Mouse (Mus musculus) limb, embryonic 14.5 days (tissue): ENCODE measurements at regions not wholly inside any gene's neighbourhood (a gene's known extent, or its start where the extent isn't known, plus 50 kb on each side); places are given as distances from the start of the nearest gene placed in this dataset.

Experiments used
- ATAC-seq: fragments of 200-750 bp; cut with Nextera tagmentation; 2 replicates; pipeline ENCODE4 v1.8.0; 2017; ENCODE audit warnings: low read depth, moderate number of reproducible peaks, moderate TSS enrichment; ENCODE audit not compliant: low FRiP score
- DNase-seq: peaks from one replicate; pipeline ENCODE4 v3.0.0-alpha.2; 2015; ENCODE audit warnings: low spot score
- H3K27ac ChIP-seq: fragments of 300-500 bp; sonication (generic); replicated peaks from 2 replicates; pipeline ENCODE4 v1.5.1; 2014; ENCODE audit warnings: low read depth, mild to moderate bottlenecking, low read length, moderate library complexity, mixed read lengths
- H3K27me3 ChIP-seq: fragments of 300-500 bp; sonication (generic); 2 replicates; pipeline ENCODE4 v1.6.1; 2014; ENCODE audit warnings: low read length, mixed read lengths; ENCODE audit not compliant: control insufficient read depth, insufficient read depth
- H3K36me3 ChIP-seq: fragments of 300-500 bp; sonication (generic); 2 replicates; pipeline ENCODE4 v1.6.1; 2014; ENCODE audit warnings: mild to moderate bottlenecking, low read length, moderate library complexity, mixed read lengths; ENCODE audit not compliant: control insufficient read depth, insufficient read depth
- H3K4me1 ChIP-seq: fragments of 300-500 bp; sonication (generic); 2 replicates; pipeline ENCODE4 v1.6.1; 2014; ENCODE audit warnings: antibody characterized with exemption, low read length, mixed read lengths; ENCODE audit not compliant: control insufficient read depth, insufficient read depth
- H3K4me2 ChIP-seq: fragments of 300-500 bp; sonication (generic); replicated peaks from 2 replicates; pipeline ENCODE4 v1.6.1; 2014; ENCODE audit warnings: low read depth, mild to moderate bottlenecking, low read length, moderate library complexity; ENCODE audit not compliant: severe bottlenecking
- H3K4me3 ChIP-seq: fragments of 300-500 bp; sonication (generic); replicated peaks from 2 replicates; pipeline ENCODE4 v1.5.1; 2014; ENCODE audit warnings: low read length
- H3K9ac ChIP-seq: fragments of 300-500 bp; sonication (generic); 2 replicates; pipeline ENCODE4 v1.6.1; 2014; ENCODE audit warnings: mild to moderate bottlenecking, low read depth, low read length, moderate library complexity; ENCODE audit not compliant: severe bottlenecking
- H3K9me3 ChIP-seq: fragments of 300-500 bp; sonication (generic); 2 replicates; pipeline ENCODE4 v1.6.1; 2016; ENCODE audit warnings: low read length; ENCODE audit not compliant: control insufficient read depth
- POLR2A ChIP-seq: fragments of 200-500 bp; IDR thresholded peaks from 2 replicates; pipeline ENCODE4 v1.8.0; 2012; ENCODE audit warnings: inconsistent platforms, mild to moderate bottlenecking, moderate library complexity, borderline replicate concordance; ENCODE audit not compliant: insufficient read depth, insufficient read length; ENCODE audit errors: extremely low read depth
- WGBS: fragments of 180-500 bp; shearing (Covaris S2); extraction: QIAGEN DNeasy Blood & Tissue Kit; methylation state at CpG from one replicate; pipeline ENCODE4 v1.1.7; 2014; 5-methylcytosine and 5-hydroxymethylcytosine counted together

- no peaks in the 10 kb centered on the region for H3K36me3 ChIP-seq
- WGBS: 40% methylated on average over 4 of the region's 4 CpGs
- H3K9ac ChIP-seq: no peak overlapping the region
- H3K27ac ChIP-seq: no peak overlapping the region
- no peaks in the 10 kb centered on the region for H3K9me3 ChIP-seq
- H3K4me3 ChIP-seq: no peak overlapping the region
- H3K4me1 ChIP-seq: 0 out of 2 replicates have a peak, but pooled peaks cover 5% of the 10 kb centered on the region
- ATAC-seq (no peak), DNase-seq (no peak)
- TF ChIP-seq POLR2A: no peak
- H3K27me3 ChIP-seq: no peaks in the 10 kb centered on the region
- no peak overlapping the region for H3K4me2 ChIP-seq
These were observed 196.5 kb downstream of the Dact1 start for GRCm38 (mm10) chr12:71506206-71506605.

- no peak for TF ChIP-seq POLR2A
- no peaks in the 10 kb centered on the region for H3K27me3 ChIP-seq
- H3K4me1 ChIP-seq: 0 out of 2 replicates have a peak, but pooled peaks cover 5% of the 10 kb centered on the region
- H3K4me2 ChIP-seq: no peak overlapping the region
- no peak for ATAC-seq
- DNase-seq: peak; percentile 38
- no peak overlapping the region for H3K9ac ChIP-seq
- no peaks in the 10 kb centered on the region for H3K9me3 ChIP-seq
- no peak overlapping the region for H3K4me3 ChIP-seq
- no peaks in the 10 kb centered on the region for H3K36me3 ChIP-seq
- no peak overlapping the region for H3K27ac ChIP-seq
- 7% methylated on average over 1 of the region's 1 CpGs for WGBS
These were observed 197.0 kb downstream of the Dact1 start for GRCm38 (mm10) chr12:71506716-71507115.

- Histone ChIP-seq H3K9me3 (no peaks in the 10 kb centered on the region), H3K9ac (no peak overlapping the region), H3K4me1 (no peaks in the 10 kb centered on the region), H3K4me3 (no peak overlapping the region), H3K27ac (no peak overlapping the region), H3K4me2 (no peak overlapping the region), H3K36me3 (no peaks in the 10 kb centered on the region), H3K27me3 (no peaks in the 10 kb centered on the region)
- WGBS: 65% methylated on average over 7 of the region's 7 CpGs
- no peak for DNase-seq
- ATAC-seq: no peak
- no peak for TF ChIP-seq POLR2A
These were observed 203.4 kb downstream of the Dact1 start for GRCm38 (mm10) chr12:71512915-71513612.

- 57% methylated on average over 1 of the region's 1 CpGs for WGBS
- DNase-seq: no peak
- Histone ChIP-seq H3K27ac (no peak overlapping the region), H3K9me3 (no peaks in the 10 kb centered on the region), H3K36me3 (no peaks in the 10 kb centered on the region), H3K4me3 (no peak overlapping the region), H3K9ac (no peak overlapping the region), H3K27me3 (no peaks in the 10 kb centered on the region), H3K4me2 (no peak overlapping the region), H3K4me1 (no peaks in the 10 kb centered on the region; the same call in 1 of the 2 replicates)
- ATAC-seq: no peak
- no peak for TF ChIP-seq POLR2A
These were observed 209.8 kb downstream of the Dact1 start for GRCm38 (mm10) chr12:71519520-71519919.

- H3K9ac ChIP-seq: no peak overlapping the region
- no peak overlapping the region for H3K4me2 ChIP-seq
- TF ChIP-seq POLR2A: no peak
- ATAC-seq: no peak
- H3K27me3 ChIP-seq: no peaks in the 10 kb centered on the region
- 91% methylated on average over 3 of the region's 3 CpGs for WGBS
- no peaks in the 10 kb centered on the region for H3K36me3 ChIP-seq
- H3K27ac ChIP-seq: no peak overlapping the region
- no peaks in the 10 kb centered on the region; the same call in 1 of the 2 replicates for H3K4me1 ChIP-seq
- no peaks in the 10 kb centered on the region for H3K9me3 ChIP-seq
- DNase-seq: no peak
- H3K4me3 ChIP-seq: no peak overlapping the region
These were observed 212.3 kb downstream of the Dact1 start for GRCm38 (mm10) chr12:71521936-71522335.
